Mouse (Mus musculus) ES-E14 (cell line): Measurements from ENCODE around the gene Cyp2d9. TPM values are rescaled to one million over a fixed set of nuclear protein-coding genes. Genes with fewer than 3 reads are reported as not detected.

ENCODE experiments used
- DNase-seq: peaks from one replicate; pipeline ENCODE4 v3.0.0-alpha.2; 2013; ENCODE audit warnings: low read depth, low spot score
- H3K27ac ChIP-seq: 2 replicates; pipeline ENCODE4 v1.5.1; 2012; ENCODE audit warnings: low read depth, mild to moderate bottlenecking, low read length, moderate library complexity, mixed read lengths; ENCODE audit not compliant: poor library complexity, insufficient read depth, severe bottlenecking
- H3K36me3 ChIP-seq: 2 replicates; pipeline ENCODE4 v1.6.1; 2012; ENCODE audit warnings: mild to moderate bottlenecking, low read length, moderate library complexity, mixed read lengths; ENCODE audit not compliant: control insufficient read depth, poor library complexity, insufficient read depth, severe bottlenecking
- H3K4me1 ChIP-seq, 2 experiments: fragments of 150-350 bp in 1 of 2; sonication (generic) in 1 of 2; 2 replicates each; pipeline ENCODE4 v1.6.1; 2012; ENCODE audit warnings: low read length in 2 of 2, mild to moderate bottlenecking in 1 of 2, mixed read lengths in 1 of 2; ENCODE audit not compliant: control insufficient read depth in 2 of 2, insufficient read depth in 2 of 2, poor library complexity in 1 of 2
- H3K4me3 ChIP-seq, 2 experiments: fragments of 150-350 bp in 1 of 2; sonication (generic) in 1 of 2; 2 replicates each; pipeline ENCODE4 v1.5.1; 2012; ENCODE audit warnings: low read length in 2 of 2, low read depth in 1 of 2, mild to moderate bottlenecking in 1 of 2, mixed read lengths in 1 of 2; ENCODE audit not compliant: insufficient read depth in 1 of 2, poor library complexity in 1 of 2, severe bottlenecking in 1 of 2
- H3K9ac ChIP-seq: 2 replicates; pipeline ENCODE4 v1.6.1; 2012; ENCODE audit warnings: low read depth, mild to moderate bottlenecking, low read length, mixed read lengths; ENCODE audit not compliant: poor library complexity, insufficient read depth, severe bottlenecking
- H3K9me3 ChIP-seq: fragments of 150-350 bp; sonication (generic); 2 replicates; pipeline ENCODE4 v1.6.1; 2012; ENCODE audit warnings: low read depth, mild to moderate bottlenecking, low read length; ENCODE audit not compliant: control insufficient read depth, insufficient read depth
- CHD2 ChIP-seq: IDR thresholded peaks from 2 replicates; pipeline ENCODE4 v1.6.1; 2014; ENCODE audit warnings: mild to moderate bottlenecking, low read depth, low read length, inconsistent platforms
- HCFC1 ChIP-seq: IDR thresholded peaks from 2 replicates; pipeline ENCODE4 v1.6.1; 2012; ENCODE audit warnings: low read length, inconsistent platforms, borderline replicate concordance; ENCODE audit not compliant: insufficient read depth
- MAFK ChIP-seq: IDR thresholded peaks from 2 replicates; pipeline ENCODE4 v1.6.1; 2014; ENCODE audit warnings: mild to moderate bottlenecking, low read depth, low read length, inconsistent platforms; ENCODE audit not compliant: insufficient read depth
- ZC3H11A ChIP-seq: IDR thresholded peaks from 2 replicates; pipeline ENCODE4 v1.6.1; 2012; ENCODE audit warnings: low read depth, mild to moderate bottlenecking, inconsistent platforms, low read length, borderline replicate concordance
- ZNF384 ChIP-seq: IDR thresholded peaks from 2 replicates; pipeline ENCODE4 v1.6.1; 2012; ENCODE audit warnings: low read depth, low read length, inconsistent platforms
- in situ Hi-C, 2 experiments: fragments of 600-800 bp; cut with MboI; formaldehyde crosslinking; loops; one replicate each; pipeline ENCODE4 v1.15.1; 2025; ENCODE audit warnings: low sequenced_read_pairs in 2 of 2, inconsistent platforms in 1 of 2; ENCODE audit not compliant: unreplicated experiment in 2 of 2
- total RNA-seq: library from RNA; depleted of rRNA; stranded (reverse); fragments of 300-350 nt; gene quantifications from 2 replicates; pipeline ENCODE4 v1.2.3, GENCODE M21; 2012

Gene Cyp2d9
- total RNA-seq, 1 experiment: not detected

GRCm38 (mm10) chr15:82406981-82407380, 26.3 kb upstream of the Cyp2d9 start, which contains the start of gene Cyp2d10:
TSS of gene Cyp2d10 (minus strand) at chr15:82407195.
- in situ Hi-C loops: no loop called here
- no peak for TF ChIP-seq HCFC1
- H3K9me3 ChIP-seq: no peaks in the 10 kb centered on the region
- H3K4me1 ChIP-seq: no peaks in the 10 kb centered on the region
- H3K36me3 ChIP-seq: no peaks in the 10 kb centered on the region
- DNase-seq: no peak
- H3K9ac ChIP-seq: no peak within 1 kb of the TSS
- H3K27ac ChIP-seq: no peak within 1 kb of the TSS
- H3K4me3 ChIP-seq: no peak within 1 kb of the TSS

- no peak for DNase-seq
- in situ Hi-C loops: no loop called here
- Histone ChIP-seq H3K9ac (no peak overlapping the region), H3K27ac (no peak overlapping the region), H3K4me3 (no peak overlapping the region), H3K4me1 (no peaks in the 10 kb centered on the region), H3K9me3 (no peaks in the 10 kb centered on the region), H3K36me3 (no peaks in the 10 kb centered on the region)
- TF ChIP-seq MAFK (no peak), ZNF384 (no peak), HCFC1 (no peak), ZC3H11A (no peak), CHD2 (no peak)
These were observed 25.7 kb upstream of the Cyp2d9 start for GRCm38 (mm10) chr15:82407536-82407935.

- no peak overlapping the region for H3K27ac ChIP-seq
- in situ Hi-C loops: no loop called here
These were observed 16.1 kb upstream of the Cyp2d9 start for GRCm38 (mm10) chr15:82416797-82417789.

DNA sequence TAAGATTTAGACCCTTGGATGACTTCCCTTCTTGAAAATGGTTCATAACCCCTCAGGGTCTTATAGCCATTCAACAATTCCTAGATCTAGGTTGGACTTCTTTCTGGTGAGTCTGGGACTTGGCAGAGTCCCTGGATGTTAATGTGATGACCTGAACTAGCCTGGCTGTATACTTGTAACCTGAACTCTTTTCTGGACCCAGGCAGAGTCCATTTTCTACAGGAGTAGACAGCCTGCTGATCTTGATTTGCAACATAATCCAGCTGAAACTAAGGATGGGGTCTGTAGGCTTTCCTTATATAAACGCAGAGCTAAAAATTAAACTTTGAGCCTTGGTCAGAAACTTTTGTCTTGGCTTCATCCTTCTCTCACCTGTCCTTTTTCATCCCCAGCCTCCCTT, 14.6 kb upstream of the Cyp2d9 start:
- TF ChIP-seq ZC3H11A (no peak), ZNF384 (no peak), CHD2 (no peak), HCFC1 (no peak), MAFK (no peak)
- H3K36me3 ChIP-seq: no peaks in the 10 kb centered on the region
- H3K9ac ChIP-seq: no peak overlapping the region
- H3K9me3 ChIP-seq: no peaks in the 10 kb centered on the region
- in situ Hi-C loops: no loop called here
- no peak for DNase-seq
- H3K4me3 ChIP-seq: no peak overlapping the region
- no peaks in the 10 kb centered on the region for H3K4me1 ChIP-seq
- no peak overlapping the region for H3K27ac ChIP-seq

More at GRCm38 (mm10) chr15:82416797-82417789, 16.1 kb upstream of the Cyp2d9 start:
- Histone ChIP-seq H3K4me1 (no peaks in the 10 kb centered on the region), H3K9ac (no peak overlapping the region), H3K4me3 (peak overlapping the region; percentile 33 to 58; a peak in 3 of 4 replicates), H3K9me3 (no peaks in the 10 kb centered on the region), H3K36me3 (no peaks in the 10 kb centered on the region)
- peak; percentile 8 for DNase-seq
- TF ChIP-seq HCFC1: no peak
- TF ChIP-seq CHD2: no peak
- no peak for TF ChIP-seq ZNF384
- TF ChIP-seq ZC3H11A: no peak
- TF ChIP-seq MAFK: no peak
